9 mouse cellular contexts compared by ENCODE assay signal in the genomic region with DNA sequence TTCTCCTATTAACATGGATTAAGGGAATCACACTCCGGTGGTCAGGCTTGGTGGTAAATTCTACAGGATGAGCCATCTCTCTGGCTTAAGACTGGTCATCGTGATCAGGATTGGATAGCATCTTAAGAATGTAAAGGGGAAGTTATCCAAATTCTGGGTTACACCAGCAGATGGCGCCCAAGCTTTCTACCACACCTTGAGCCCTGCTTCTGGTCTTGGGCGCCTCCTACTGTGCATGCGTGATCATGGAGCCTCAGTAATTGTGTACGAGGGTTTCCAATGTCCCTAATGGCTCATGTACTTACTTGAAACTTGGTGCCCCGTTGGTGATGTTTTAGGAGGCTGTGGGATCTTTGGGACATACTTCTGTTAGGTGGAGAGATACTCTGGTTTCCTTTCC. TPM values are rescaled to one million over a fixed set of nuclear protein-coding genes. Genes with fewer than 3 reads are reported as not detected.
DNase-seq lines count a peak whose midpoint lies in the region; ATAC-seq and TF ChIP-seq lines count a peak whose summit lies in the region.
"Had no signal": no experiment of that assay in that cellular context is flagged by ENCODE, and none has a peak within 500 bp of the region (broad histone marks: within the 10 kb centered on the region; RNA-seq: fewer than 3 reads in every experiment).

No protein-coding gene starts in this region.

- peak; percentile 94 for TF ChIP-seq CTCF in C2C12 (IDR thresholded peaks at IDR 0.05; ENCODE audit: control insufficient read depth, insufficient read depth, insufficient read length)
- TF ChIP-seq CTCF in kidney, postnatal 0 days (IDR thresholded peaks at IDR 0.05; ENCODE audit: low read depth) = peak; percentile 99
- peak; percentile 78; the same call in 1 of the 2 replicates for TF ChIP-seq CTCF in testis, adult 2 months (IDR thresholded peaks at IDR 0.05; ENCODE audit: control insufficient read depth, insufficient read depth, insufficient replicate concordance, low read depth, low read length)

- H3K4me3 ChIP-seq in C2C12 (ENCODE audit: insufficient read depth, poor library complexity, severe bottlenecking) = no peak overlapping the region
- H3K4me3 ChIP-seq in embryonic facial prominence, embryonic 15.5 days (replicated peaks) = no peak overlapping the region
- no peak overlapping the region for H3K4me3 ChIP-seq in heart, embryonic 10.5 days
- H3K4me3 ChIP-seq in kidney, postnatal 0 days (replicated peaks; ENCODE audit: low read depth, low read length) = no peak overlapping the region
- H3K4me3 ChIP-seq in liver, embryonic 12.5 days = no peak overlapping the region
- no peak overlapping the region for H3K4me3 ChIP-seq in neural tube, embryonic 15.5 days (replicated peaks)
- no peak overlapping the region for H3K4me3 ChIP-seq in testis, adult 2 months (ENCODE audit: control insufficient read depth, low read depth, low read length)
- H3K4me3 ChIP-seq: embryonic facial prominence, embryonic 13.5 days had no signal

- no peaks in the 10 kb centered on the region for H3K79me3 ChIP-seq in C2C12 (ENCODE audit: low read depth)

- no peak for TF ChIP-seq POLR2A in testis, adult 2 months (IDR thresholded peaks at IDR 0.05; ENCODE audit: control insufficient read depth, low read depth, low read length)

- DNase-seq in adrenal gland, postnatal 36 days = peak; percentile 85 to 90
- peak; percentile 88 for DNase-seq in heart, embryonic 10.5 days (ENCODE audit: low spot score)
- peak; percentile 94 for DNase-seq in kidney, postnatal 0 days (ENCODE audit: low spot score)

- ATAC-seq in embryonic facial prominence, embryonic 15.5 days (ENCODE audit: insufficient number of reproducible peaks, low FRiP score, low TSS enrichment, low read depth) = 0 out of 2 replicates have a peak, but pooled peaks have one; percentile 47
- peak; percentile 29; the same call in 1 of the 2 replicates for ATAC-seq in kidney, postnatal 0 days (replicated peaks; ENCODE audit: low FRiP score, low read depth)
- ATAC-seq in liver, embryonic 12.5 days = peak; percentile 41; the same call in 1 of the 2 replicates
- ATAC-seq in neural tube, embryonic 15.5 days (ENCODE audit: low FRiP score) = 0 out of 2 replicates have a peak, but pooled peaks have one; percentile 59

- peaks cover 7% of the 10 kb centered on the region; the same call in 1 of the 2 replicates for H3K4me1 ChIP-seq in embryonic facial prominence, embryonic 15.5 days
- H3K4me1 ChIP-seq in heart, embryonic 10.5 days = peaks cover 10% of the 10 kb centered on the region; the same call in 1 of the 2 replicates
- peaks cover 8% of the 10 kb centered on the region for H3K4me1 ChIP-seq in kidney, postnatal 0 days (replicated peaks; ENCODE audit: insufficient read depth, low read length)
- H3K4me1 ChIP-seq in liver, embryonic 12.5 days = peaks cover 81% of the 10 kb centered on the region
- no peaks in the 10 kb centered on the region for H3K4me1 ChIP-seq in neural tube, embryonic 15.5 days
- peaks cover 8% of the 10 kb centered on the region for H3K4me1 ChIP-seq in testis, adult 2 months (ENCODE audit: control insufficient read depth, insufficient read depth, low read length)

- H3K9ac ChIP-seq in embryonic facial prominence, embryonic 15.5 days = no peak overlapping the region
- H3K9ac ChIP-seq in kidney, postnatal 0 days (ENCODE audit: low read depth, low read length) = no peak overlapping the region
- peak overlapping the region; percentile 47 for H3K9ac ChIP-seq in liver, embryonic 12.5 days
- no peak overlapping the region for H3K9ac ChIP-seq in neural tube, embryonic 15.5 days (replicated peaks)
- H3K9ac ChIP-seq: embryonic facial prominence, embryonic 13.5 days had no signal

- no peak overlapping the region for H3K4me2 ChIP-seq in embryonic facial prominence, embryonic 15.5 days (replicated peaks)
- no peak overlapping the region for H3K4me2 ChIP-seq in kidney, postnatal 0 days (ENCODE audit: low read length)
- no peak overlapping the region for H3K4me2 ChIP-seq in liver, embryonic 12.5 days
- no peak overlapping the region for H3K4me2 ChIP-seq in neural tube, embryonic 15.5 days
- H3K4me2 ChIP-seq: embryonic facial prominence, embryonic 13.5 days had no signal

- peaks cover 66% of the 10 kb centered on the region for H3K36me3 ChIP-seq in C2C12 (ENCODE audit: control insufficient read depth, insufficient read depth)
- peaks cover 18% of the 10 kb centered on the region for H3K36me3 ChIP-seq in embryonic facial prominence, embryonic 15.5 days
- H3K36me3 ChIP-seq in heart, embryonic 10.5 days = peaks cover 21% of the 10 kb centered on the region
- peaks cover 7% of the 10 kb centered on the region; the same call in 1 of the 2 replicates for H3K36me3 ChIP-seq in kidney, postnatal 0 days (ENCODE audit: insufficient read depth, low read length)
- peaks cover 99% of the 10 kb centered on the region for H3K36me3 ChIP-seq in liver, embryonic 12.5 days
- peaks cover 35% of the 10 kb centered on the region for H3K36me3 ChIP-seq in neural tube, embryonic 15.5 days
- H3K36me3 ChIP-seq in testis, adult 2 months (ENCODE audit: control insufficient read depth, insufficient read depth, low read length) = peaks cover 2% of the 10 kb centered on the region; the same call in 1 of the 2 replicates

- H3K27ac ChIP-seq in embryonic facial prominence, embryonic 15.5 days (replicated peaks) = no peak overlapping the region
- no peak overlapping the region for H3K27ac ChIP-seq in heart, embryonic 10.5 days
- no peak overlapping the region for H3K27ac ChIP-seq in kidney, postnatal 0 days
- peak overlapping the region; percentile 92 for H3K27ac ChIP-seq in liver, embryonic 12.5 days
- no peak overlapping the region for H3K27ac ChIP-seq in neural tube, embryonic 15.5 days (replicated peaks)
- H3K27ac ChIP-seq in testis, adult 2 months (ENCODE audit: control insufficient read depth, insufficient read depth, low read depth, low read length) = no peak overlapping the region
- H3K27ac ChIP-seq: embryonic facial prominence, embryonic 13.5 days had no signal

- no peaks in the 10 kb centered on the region for H3K79me2 ChIP-seq in C2C12 (ENCODE audit: control insufficient read depth, insufficient read depth)

- H3ac ChIP-seq in C2C12 (ENCODE audit: control insufficient read depth, insufficient read length, low read depth) = no peak overlapping the region

- H3K9me3 ChIP-seq in embryonic facial prominence, embryonic 15.5 days (replicated peaks) = no peaks in the 10 kb centered on the region
- no peaks in the 10 kb centered on the region for H3K9me3 ChIP-seq in heart, embryonic 10.5 days
- H3K9me3 ChIP-seq in kidney, postnatal 0 days (replicated peaks; ENCODE audit: low read length) = no peaks in the 10 kb centered on the region
- no peaks in the 10 kb centered on the region for H3K9me3 ChIP-seq in liver, embryonic 12.5 days (replicated peaks)
- no peaks in the 10 kb centered on the region for H3K9me3 ChIP-seq in neural tube, embryonic 15.5 days (replicated peaks)
- H3K9me3 ChIP-seq: embryonic facial prominence, embryonic 13.5 days had no signal

- H3K27me3 ChIP-seq in C2C12 (ENCODE audit: control insufficient read depth, insufficient read depth, insufficient read length) = no peaks in the 10 kb centered on the region
- no peaks in the 10 kb centered on the region for H3K27me3 ChIP-seq in embryonic facial prominence, embryonic 15.5 days
- no peaks in the 10 kb centered on the region for H3K27me3 ChIP-seq in heart, embryonic 10.5 days (ENCODE audit: insufficient read depth, poor library complexity, severe bottlenecking)
- H3K27me3 ChIP-seq in kidney, postnatal 0 days (ENCODE audit: insufficient read depth, low read length) = no peaks in the 10 kb centered on the region
- no peaks in the 10 kb centered on the region for H3K27me3 ChIP-seq in liver, embryonic 12.5 days (replicated peaks)
- no peaks in the 10 kb centered on the region for H3K27me3 ChIP-seq in neural tube, embryonic 15.5 days (replicated peaks)
- H3K27me3 ChIP-seq in testis, adult 2 months (ENCODE audit: control insufficient read depth, insufficient read depth, low read length) = no peaks in the 10 kb centered on the region
- H3K27me3 ChIP-seq: embryonic facial prominence, embryonic 13.5 days had no signal

- WGBS in embryonic facial prominence, embryonic 15.5 days = 9% methylated on average over 7 of the region's 7 CpGs
- 16% methylated on average over 7 of the region's 7 CpGs for WGBS in heart, embryonic 10.5 days
- 11% methylated on average over 7 of the region's 7 CpGs for whole genome bisulfite sequencing in kidney, postnatal 0 days
- WGBS in liver, embryonic 12.5 days (ENCODE audit: insufficient replicate concordance) = 7% methylated on average over 7 of the region's 7 CpGs
- 14% methylated on average over 7 of the region's 7 CpGs for WGBS in neural tube, embryonic 15.5 days

TF ChIP-seq in C2C12, 6 proteins besides CTCF, POLR2A, EP300 and RAD21:
- TF ChIP-seq MYOG (IDR thresholded peaks at IDR 0.05; ENCODE audit: control insufficient read depth, extremely low read depth, insufficient read length) (no peak), MAX (IDR thresholded peaks at IDR 0.05) (peak; percentile 43)

RNA-seq across cellular contexts. Expression of a gene that starts 20.1 kb away (rescaled TPM):
- 29.4 TPM for polyA plus RNA-seq in C2C12 (2012; fragmentation: generic; extraction: Trizol)
- 10 to 100 TPM; 63.5 to 87.4 TPM for total RNA-seq in adrenal gland, postnatal 36 days (2021)
- polyA plus RNA-seq in embryonic facial prominence, embryonic 15.5 days (2015; fragmentation: Nextera tagmentation; extraction: Ambion mirVana) = 47.3 and 49.2 TPM in 2 replicates
- polyA plus RNA-seq in heart, embryonic 10.5 days (2016; fragmentation: Nextera tagmentation; extraction: Ambion mirVana) = 44.4 and 59.4 TPM in 2 replicates
- polyA plus RNA-seq in kidney, postnatal 0 days (2015; fragmentation: Nextera tagmentation; extraction: Ambion mirVana) = 54.3 and 64.6 TPM in 2 replicates
- 94.4 and 99.5 TPM in 2 replicates for polyA plus RNA-seq in liver, embryonic 12.5 days (2016; fragmentation: Nextera tagmentation; extraction: Ambion mirVana)
- 38.7 and 53.3 TPM in 2 replicates for polyA plus RNA-seq in neural tube, embryonic 15.5 days (2015; fragmentation: Nextera tagmentation; extraction: Ambion mirVana)
- 30.8 and 33.6 TPM in 2 replicates for polyA plus RNA-seq in testis, adult 2 months (2012; rRNA removed)

RNA-seq across cellular contexts. Expression of a gene that starts 23.7 kb away (rescaled TPM):
- polyA plus RNA-seq in C2C12 (2012; fragmentation: generic; extraction: Trizol) = 108 TPM
- total RNA-seq in adrenal gland, postnatal 36 days (2021) = 100 to 1,000 TPM in 1 of 2 experiments, 10 to 100 TPM in 1; 68.8 to 100 TPM
- polyA plus RNA-seq in embryonic facial prominence, embryonic 15.5 days (2015; fragmentation: Nextera tagmentation; extraction: Ambion mirVana) = 74.7 and 76.8 TPM in 2 replicates
- polyA plus RNA-seq in heart, embryonic 10.5 days (2016; fragmentation: Nextera tagmentation; extraction: Ambion mirVana) = 111 and 149 TPM in 2 replicates
- polyA plus RNA-seq in kidney, postnatal 0 days (2015; fragmentation: Nextera tagmentation; extraction: Ambion mirVana) = 102 and 104 TPM in 2 replicates
- 388 and 396 TPM in 2 replicates for polyA plus RNA-seq in liver, embryonic 12.5 days (2016; fragmentation: Nextera tagmentation; extraction: Ambion mirVana)
- 188 and 223 TPM in 2 replicates for polyA plus RNA-seq in neural tube, embryonic 15.5 days (2015; fragmentation: Nextera tagmentation; extraction: Ambion mirVana)
- 16.5 and 18.9 TPM in 2 replicates for polyA plus RNA-seq in testis, adult 2 months (2012; rRNA removed)
